Mouse (Mus musculus): ENCODE data around the gene Gnai2. TPM values are rescaled to one million over a fixed set of nuclear protein-coding genes. Genes with fewer than 3 reads are reported as not detected.

The Gnai2 gene
- total and polyA plus RNA-seq, 2 experiments from 2014 or later, result 295 to 472 TPM

DNA sequence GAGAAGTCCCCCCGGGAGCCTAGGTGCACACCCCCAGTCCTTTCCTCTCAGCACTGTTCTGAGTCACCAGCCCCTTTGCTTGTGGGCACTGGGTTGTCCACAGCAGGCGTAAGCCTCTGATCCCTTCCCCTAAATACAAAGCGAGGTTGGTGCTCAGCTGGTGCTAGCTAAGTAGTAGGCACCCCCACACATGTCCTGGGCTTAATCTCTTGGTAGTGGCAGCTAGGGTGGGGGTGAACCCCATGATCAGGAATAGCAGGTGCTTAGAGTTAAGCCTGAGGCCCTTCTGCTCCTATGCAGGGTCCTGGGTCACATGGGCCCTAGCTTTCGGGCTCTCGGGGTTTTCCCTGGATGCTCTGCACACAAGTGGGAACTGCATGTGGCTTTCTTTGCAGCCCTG is 22.0 kb upstream of the Gnai2 start:
- Histone ChIP-seq H3K27ac (ENCODE audit: low read depth) (no peak overlapping the region), H3K4me1 (ENCODE audit: control insufficient read depth, insufficient read depth) (no peaks in the 10 kb centered on the region), H3K4me2 (ENCODE audit: low read depth, low read length) (no peak overlapping the region), H3K9ac (replicated peaks; ENCODE audit: low read depth, low read length) (no peak overlapping the region), H3K4me3 (ENCODE audit: low read depth, low read length) (no peak overlapping the region), H3K27me3 (ENCODE audit: control insufficient read depth, insufficient read depth, low read length) (no peaks in the 10 kb centered on the region), H3K9me3 (replicated peaks; ENCODE audit: control insufficient read depth, low read length) (no peaks in the 10 kb centered on the region), H3K36me3 (replicated peaks; ENCODE audit: control insufficient read depth, insufficient read depth, low read length) (no peaks in the 10 kb centered on the region)
- ATAC-seq (ENCODE audit: insufficient read depth, low read depth) (no peak), DNase-seq (ENCODE audit: low spot score) (no peak)
- WGBS, result 82% methylated on average over 5 of the region's 5 CpGs
- TF ChIP-seq CTCF (IDR thresholded peaks at IDR 0.05; ENCODE audit: low read depth) (no peak), EP300 (IDR thresholded peaks at IDR 0.05; ENCODE audit: low read depth) (no peak)

DNA sequence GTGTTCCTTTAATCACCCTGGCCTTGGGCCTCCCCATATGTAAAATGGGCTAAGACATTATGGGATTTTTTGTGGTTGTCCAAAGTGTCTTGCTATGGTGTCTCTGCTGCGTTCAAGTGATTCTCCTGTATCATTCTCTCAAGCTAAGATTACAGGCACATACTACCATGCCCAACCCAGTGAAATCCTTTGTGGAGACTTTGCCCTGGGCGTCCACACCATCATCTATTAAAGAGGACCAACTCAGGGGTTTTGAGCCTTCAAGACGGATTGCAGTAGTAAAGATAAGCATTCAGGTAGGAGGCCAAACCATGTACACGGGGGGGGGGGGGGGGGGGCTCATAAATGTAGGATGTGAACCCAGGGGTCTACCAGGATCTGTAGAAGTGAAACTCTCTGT is 19.4 kb upstream of the Gnai2 start:
- Histone ChIP-seq H3K9me3 (replicated peaks; ENCODE audit: control insufficient read depth, low read length) (no peaks in the 10 kb centered on the region), H3K27me3 (ENCODE audit: control insufficient read depth, insufficient read depth, low read length) (no peaks in the 10 kb centered on the region), H3K4me3 (ENCODE audit: low read depth, low read length) (no peak overlapping the region), H3K4me1 (ENCODE audit: control insufficient read depth, insufficient read depth) (no peaks in the 10 kb centered on the region), H3K27ac (ENCODE audit: low read depth) (no peak overlapping the region), H3K4me2 (ENCODE audit: low read depth, low read length) (no peak overlapping the region), H3K36me3 (replicated peaks; ENCODE audit: control insufficient read depth, insufficient read depth, low read length) (no peaks in the 10 kb centered on the region), H3K9ac (replicated peaks; ENCODE audit: low read depth, low read length) (no peak overlapping the region)
- WGBS, result 81% methylated on average over 4 of the region's 4 CpGs
- DNase-seq (ENCODE audit: low spot score) (no peak), ATAC-seq (ENCODE audit: insufficient read depth, low read depth) (no peak)
- no peak for TF ChIP-seq CTCF (IDR thresholded peaks at IDR 0.05; ENCODE audit: low read depth)
- no peak for TF ChIP-seq EP300 (IDR thresholded peaks at IDR 0.05; ENCODE audit: low read depth)

DNA sequence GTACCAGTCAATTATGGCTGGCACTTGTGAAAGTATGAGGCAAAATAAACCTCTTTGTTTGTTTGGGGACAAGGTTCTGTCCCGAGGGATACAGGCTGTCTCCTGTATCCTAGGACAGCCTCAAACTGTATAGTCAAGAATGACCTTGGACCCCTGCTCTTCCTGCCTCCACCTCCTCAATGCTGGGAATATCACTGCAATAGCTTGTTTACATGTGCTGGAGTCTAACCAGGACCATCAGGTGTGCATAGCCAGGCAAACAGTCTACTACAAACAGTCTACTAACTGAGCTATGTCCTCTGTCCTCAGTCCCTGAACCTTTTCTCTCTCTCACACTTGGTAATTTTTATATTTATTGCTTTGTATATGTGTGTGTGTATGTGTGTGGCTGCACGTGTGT is 18.3 kb upstream of the Gnai2 start:
- TF ChIP-seq CTCF (IDR thresholded peaks at IDR 0.05; ENCODE audit: low read depth) (no peak), EP300 (IDR thresholded peaks at IDR 0.05; ENCODE audit: low read depth) (no peak)
- Histone ChIP-seq H3K4me3 (ENCODE audit: low read depth, low read length) (no peak overlapping the region), H3K27ac (ENCODE audit: low read depth) (no peak overlapping the region), H3K4me2 (ENCODE audit: low read depth, low read length) (no peak overlapping the region), H3K9me3 (replicated peaks; ENCODE audit: control insufficient read depth, low read length) (no peaks in the 10 kb centered on the region), H3K9ac (replicated peaks; ENCODE audit: low read depth, low read length) (no peak overlapping the region), H3K27me3 (ENCODE audit: control insufficient read depth, insufficient read depth, low read length) (no peaks in the 10 kb centered on the region), H3K4me1 (ENCODE audit: control insufficient read depth, insufficient read depth) (no peaks in the 10 kb centered on the region), H3K36me3 (replicated peaks; ENCODE audit: control insufficient read depth, insufficient read depth, low read length) (no peaks in the 10 kb centered on the region)
- DNase-seq (ENCODE audit: low spot score), result no peak
- 79% methylated on average over 2 of the region's 2 CpGs for WGBS
- ATAC-seq (ENCODE audit: insufficient read depth, low read depth), result no peak

DNA sequence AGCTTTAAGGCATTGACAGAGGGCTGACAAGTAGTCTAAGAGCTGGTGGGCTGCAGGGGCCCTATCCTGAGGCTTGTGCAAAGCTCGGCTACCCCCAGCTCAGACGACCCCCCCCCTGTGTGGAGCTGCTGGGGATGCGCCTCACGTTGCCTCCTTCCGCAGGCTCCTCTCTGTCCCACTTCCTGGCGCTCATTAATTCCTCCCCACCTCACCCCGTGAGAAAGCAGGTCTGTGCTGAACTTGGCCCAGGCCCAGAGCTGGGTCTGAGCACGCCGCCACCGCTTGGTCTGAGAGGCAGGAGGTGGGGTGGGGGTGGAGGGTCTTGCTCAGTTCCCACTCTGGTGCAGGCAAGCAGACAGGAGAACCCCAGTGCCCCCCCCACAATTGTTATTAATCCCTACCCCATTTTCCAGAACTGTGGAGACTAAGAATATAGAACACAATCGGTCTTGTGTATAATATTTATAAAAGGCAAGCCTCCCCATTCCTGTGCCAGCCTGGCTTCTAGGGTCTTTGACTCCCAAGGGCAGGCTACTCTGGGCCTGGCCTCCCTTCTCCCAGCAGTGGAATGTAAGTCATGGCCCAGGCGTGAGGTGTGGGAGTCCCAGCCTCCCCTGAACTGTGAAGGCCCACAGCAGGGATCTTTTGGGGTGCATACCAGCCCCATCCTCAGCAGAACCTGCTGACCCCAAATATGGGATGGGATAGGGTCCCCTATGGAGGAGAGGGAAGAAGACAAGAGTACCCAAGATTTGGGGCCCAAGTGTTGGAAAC is 15.7 kb upstream of the Gnai2 start:
- no peak for ATAC-seq (ENCODE audit: insufficient read depth, low read depth)
- Histone ChIP-seq H3K27ac (ENCODE audit: low read depth) (no peak overlapping the region), H3K9me3 (replicated peaks; ENCODE audit: control insufficient read depth, low read length) (no peaks in the 10 kb centered on the region), H3K9ac (replicated peaks; ENCODE audit: low read depth, low read length) (no peak overlapping the region), H3K27me3 (ENCODE audit: control insufficient read depth, insufficient read depth, low read length) (no peaks in the 10 kb centered on the region), H3K36me3 (replicated peaks; ENCODE audit: control insufficient read depth, insufficient read depth, low read length) (no peaks in the 10 kb centered on the region), H3K4me2 (ENCODE audit: low read depth, low read length) (no peak overlapping the region), H3K4me1 (ENCODE audit: control insufficient read depth, insufficient read depth) (no peaks in the 10 kb centered on the region), H3K4me3 (ENCODE audit: low read depth, low read length) (no peak overlapping the region)
- WGBS, result 26% methylated on average over 12 of the region's 12 CpGs
- no peak for DNase-seq (ENCODE audit: low spot score)
- TF ChIP-seq EP300 (IDR thresholded peaks at IDR 0.05; ENCODE audit: low read depth), result no peak
- TF ChIP-seq CTCF (IDR thresholded peaks at IDR 0.05; ENCODE audit: low read depth), result no peak

DNA sequence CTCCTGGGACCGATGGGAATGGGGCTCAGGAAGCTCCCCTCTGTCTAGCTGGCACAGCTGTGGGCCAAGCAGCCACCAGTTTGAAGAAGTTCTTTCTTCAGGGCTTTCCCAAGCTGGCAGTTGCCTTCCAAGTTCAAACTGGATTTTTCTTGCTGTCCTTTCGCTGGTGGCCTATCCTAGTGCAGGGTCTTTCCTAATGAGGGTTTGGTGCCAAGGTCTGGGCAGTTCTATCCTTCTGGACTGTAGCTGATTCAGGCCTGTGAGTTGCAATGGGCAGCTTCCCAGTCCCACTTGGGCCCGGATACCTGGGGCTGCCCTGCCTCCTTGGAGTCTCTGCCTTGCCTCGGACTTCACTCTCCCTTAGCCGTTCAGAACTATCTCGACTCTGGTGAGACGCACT is 15.1 kb upstream of the Gnai2 start:
- Histone ChIP-seq H3K4me2 (ENCODE audit: low read depth, low read length) (no peak overlapping the region), H3K27me3 (ENCODE audit: control insufficient read depth, insufficient read depth, low read length) (no peaks in the 10 kb centered on the region), H3K4me1 (ENCODE audit: control insufficient read depth, insufficient read depth) (no peaks in the 10 kb centered on the region), H3K9ac (replicated peaks; ENCODE audit: low read depth, low read length) (no peak overlapping the region), H3K36me3 (replicated peaks; ENCODE audit: control insufficient read depth, insufficient read depth, low read length) (no peaks in the 10 kb centered on the region), H3K9me3 (replicated peaks; ENCODE audit: control insufficient read depth, low read length) (no peaks in the 10 kb centered on the region), H3K4me3 (ENCODE audit: low read depth, low read length) (no peak overlapping the region), H3K27ac (ENCODE audit: low read depth) (no peak overlapping the region)
- ATAC-seq (ENCODE audit: insufficient read depth, low read depth), result no peak
- WGBS, result 73% methylated on average over 7 of the region's 7 CpGs
- TF ChIP-seq CTCF (IDR thresholded peaks at IDR 0.05; ENCODE audit: low read depth) (no peak), EP300 (IDR thresholded peaks at IDR 0.05; ENCODE audit: low read depth) (no peak)
- no peak for DNase-seq (ENCODE audit: low spot score)

DNA sequence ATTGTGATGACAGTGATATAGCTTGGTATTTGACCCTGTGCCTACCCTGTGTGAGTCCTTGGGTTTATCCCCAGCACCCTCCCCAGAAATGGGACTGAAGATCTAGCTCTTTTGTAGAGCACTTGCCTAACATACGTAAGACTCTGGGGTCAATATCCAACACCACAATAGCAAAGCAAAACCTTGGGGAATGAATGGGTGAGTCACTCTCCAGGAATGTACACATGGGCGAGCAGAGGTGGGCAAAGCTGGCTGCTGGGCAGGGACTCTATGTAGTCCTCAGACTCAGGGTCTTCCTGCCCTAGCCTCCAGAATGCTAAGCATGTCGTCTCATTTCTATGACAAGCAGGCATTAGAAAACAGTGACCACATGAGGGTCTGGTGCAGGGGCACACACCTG is 13.6 kb upstream of the Gnai2 start:
- no peaks in the 10 kb centered on the region for H3K27me3 ChIP-seq (ENCODE audit: control insufficient read depth, insufficient read depth, low read length)
- 41% methylated on average over 3 of the region's 3 CpGs for WGBS

More for the DNA sequence above, 13.6 kb upstream of the Gnai2 start:
- Histone ChIP-seq H3K4me1 (ENCODE audit: control insufficient read depth, insufficient read depth) (no peaks in the 10 kb centered on the region), H3K36me3 (replicated peaks; ENCODE audit: control insufficient read depth, insufficient read depth, low read length) (no peaks in the 10 kb centered on the region), H3K9me3 (replicated peaks; ENCODE audit: control insufficient read depth, low read length) (no peaks in the 10 kb centered on the region), H3K27ac (ENCODE audit: low read depth) (no peak overlapping the region), H3K4me3 (ENCODE audit: low read depth, low read length) (no peak overlapping the region), H3K4me2 (ENCODE audit: low read depth, low read length) (no peak overlapping the region), H3K9ac (replicated peaks; ENCODE audit: low read depth, low read length) (no peak overlapping the region)
- TF ChIP-seq CTCF (IDR thresholded peaks at IDR 0.05; ENCODE audit: low read depth) (no peak), EP300 (IDR thresholded peaks at IDR 0.05; ENCODE audit: low read depth) (no peak)
- DNase-seq (ENCODE audit: low spot score) (no peak), ATAC-seq (ENCODE audit: insufficient read depth, low read depth) (no peak)
